10 mouse cellular contexts compared by ENCODE assay signal in genomic region chr5:113933480-113933879, GRCm38 (mm10). TPM values are rescaled to one million over a fixed set of nuclear protein-coding genes. Genes with fewer than 3 reads are reported as not detected.
DNase-seq lines count a peak whose midpoint lies in the region; ATAC-seq and TF ChIP-seq lines count a peak whose summit lies in the region.
"Had no signal": no experiment of that assay in that cellular context is flagged by ENCODE, and none has a peak within 500 bp of the region (broad histone marks: within the 10 kb centered on the region; RNA-seq: fewer than 3 reads in every experiment).

No protein-coding gene starts in this region.

- TF ChIP-seq CTCF in forebrain, postnatal 0 days (IDR thresholded peaks at IDR 0.05; ENCODE audit: low read depth): peak; percentile 48
- TF ChIP-seq CTCF in layer of hippocampus, adult 2 months (conservative IDR thresholded peaks at IDR 0.05): peak; percentile 58
- TF ChIP-seq CTCF in CH12.LX (conservative IDR thresholded peaks at IDR 0.05 in 1 of 2, IDR thresholded peaks at IDR 0.05 in 1 of 2; ENCODE audit: low read depth in 2 of 2, low read length in 2 of 2): peak in 1 of 2 experiments; percentile 56; a peak in 2 of 4 replicates

- no peak for TF ChIP-seq EP300 in CH12.LX (IDR thresholded peaks at IDR 0.05; ENCODE audit: low read length)

- no peaks in the 10 kb centered on the region for H3K27me3 ChIP-seq in forebrain, postnatal 0 days (ENCODE audit: insufficient read depth, low read length)
- H3K27me3 ChIP-seq in forebrain, embryonic 12.5 days: no peaks in the 10 kb centered on the region
- H3K27me3 ChIP-seq in CH12.LX (replicated peaks): no peaks in the 10 kb centered on the region
- H3K27me3 ChIP-seq in intestine, embryonic 16.5 days (replicated peaks; ENCODE audit: control insufficient read depth, insufficient read depth, low read length): no peaks in the 10 kb centered on the region
- H3K27me3 ChIP-seq in forebrain, embryonic 13.5 days: no peaks in the 10 kb centered on the region

- no peaks in the 10 kb centered on the region for H3K36me3 ChIP-seq in forebrain, postnatal 0 days (ENCODE audit: insufficient read depth)
- H3K36me3 ChIP-seq in forebrain, embryonic 12.5 days (replicated peaks): peaks cover 3% of the 10 kb centered on the region; the same call in 1 of the 2 replicates
- H3K36me3 ChIP-seq in CH12.LX (replicated peaks in 1 of 2; ENCODE audit: control insufficient read depth in 1 of 2, insufficient read depth in 1 of 2, low read length in 1 of 2): peaks cover 0 to 8% of the 10 kb centered on the region in 2 experiments
- H3K36me3 ChIP-seq in intestine, embryonic 16.5 days (ENCODE audit: control insufficient read depth, insufficient read depth, low read length): no peaks in the 10 kb centered on the region
- H3K36me3 ChIP-seq in forebrain, embryonic 13.5 days (ENCODE audit: poor library complexity, severe bottlenecking): peaks cover 5% of the 10 kb centered on the region; the same call in 1 of the 2 replicates

- no peak for ATAC-seq in forebrain, postnatal 0 days
- ATAC-seq in forebrain, embryonic 12.5 days (ENCODE audit: low FRiP score): no peak
- ATAC-seq in intestine, embryonic 16.5 days: no peak; the same call in 1 of the 2 replicates
- ATAC-seq in forebrain, embryonic 13.5 days: no peak
- ATAC-seq: forebrain, embryonic 14.5 days had no signal

- WGBS in forebrain, postnatal 0 days: 84% methylated on average over 4 of the region's 4 CpGs
- WGBS in forebrain, embryonic 12.5 days: 77% methylated on average over 4 of the region's 4 CpGs
- WGBS in intestine, embryonic 16.5 days: 72% methylated on average over 4 of the region's 4 CpGs
- WGBS in forebrain, embryonic 13.5 days: 84% methylated on average over 4 of the region's 4 CpGs

- peak; percentile 50 for TF ChIP-seq RAD21 in CH12.LX (IDR thresholded peaks at IDR 0.05; ENCODE audit: low read depth, low read length)

- H3K4me1 ChIP-seq in forebrain, postnatal 0 days (ENCODE audit: insufficient read depth): peaks cover 4% of the 10 kb centered on the region; the same call in 1 of the 2 replicates
- peaks cover 28% of the 10 kb centered on the region for H3K4me1 ChIP-seq in forebrain, embryonic 12.5 days
- H3K4me1 ChIP-seq in CH12.LX (ENCODE audit: control insufficient read depth in 1 of 2, insufficient read depth in 2 of 2): peaks cover 0 to 13% of the 10 kb centered on the region in 2 experiments; a peak in 2 of 4 replicates
- H3K4me1 ChIP-seq in intestine, embryonic 16.5 days (ENCODE audit: control insufficient read depth, insufficient read depth, low read length): peaks cover 17% of the 10 kb centered on the region
- H3K4me1 ChIP-seq in forebrain, embryonic 13.5 days: peaks cover 27% of the 10 kb centered on the region

- H3K9me3 ChIP-seq in forebrain, postnatal 0 days (ENCODE audit: low read length): no peaks in the 10 kb centered on the region
- H3K9me3 ChIP-seq in forebrain, embryonic 12.5 days: no peaks in the 10 kb centered on the region
- H3K9me3 ChIP-seq in CH12.LX (replicated peaks; ENCODE audit: low read length): peaks cover 3% of the 10 kb centered on the region
- H3K9me3 ChIP-seq in intestine, embryonic 16.5 days (ENCODE audit: control insufficient read depth, low read length): no peaks in the 10 kb centered on the region
- H3K9me3 ChIP-seq in forebrain, embryonic 13.5 days (replicated peaks): no peaks in the 10 kb centered on the region

- in situ Hi-C loops in CH12.LX (cut with MboI; ENCODE audit: low pct_ligation_motif_present, low pct_unique_long_range_greater_than_20kb, low sequenced_read_pairs): loop anchor here (10.0 kb wide), 1 partner anchor 79 kb away; no protein-coding TSS in a partner anchor

- no peak overlapping the region for H3K4me2 ChIP-seq in forebrain, postnatal 0 days (ENCODE audit: low read depth)
- H3K4me2 ChIP-seq in forebrain, embryonic 12.5 days: no peak overlapping the region
- H3K4me2 ChIP-seq in CH12.LX (ENCODE audit: insufficient read depth, low read depth, poor library complexity, severe bottlenecking): no peak overlapping the region
- no peak overlapping the region for H3K4me2 ChIP-seq in intestine, embryonic 16.5 days (ENCODE audit: low read depth, low read length)
- H3K4me2 ChIP-seq in forebrain, embryonic 13.5 days: no peak overlapping the region

- DNase-seq in forebrain, postnatal 0 days: no peak
- DNase-seq in layer of hippocampus, adult 2 months (ENCODE audit: low spot score in 2 of 2): no peak
- no peak for DNase-seq in layer of hippocampus, postnatal 14 days (ENCODE audit: low spot score in 2 of 2)
- peak; percentile 11 for DNase-seq in CH12.LX (ENCODE audit: extremely low read depth)
- DNase-seq in cerebellum, postnatal 36 days: no peak
- DNase-seq: lung, postnatal 10 days had no signal

- no peak overlapping the region for H3K9ac ChIP-seq in forebrain, postnatal 0 days
- H3K9ac ChIP-seq in forebrain, embryonic 12.5 days: no peak overlapping the region
- no peak overlapping the region for H3K9ac ChIP-seq in CH12.LX (ENCODE audit: insufficient read depth, low read depth)
- no peak overlapping the region for H3K9ac ChIP-seq in intestine, embryonic 16.5 days (ENCODE audit: low read depth, low read length)
- H3K9ac ChIP-seq in forebrain, embryonic 13.5 days: no peak overlapping the region

- no peak overlapping the region for H3K4me3 ChIP-seq in forebrain, postnatal 0 days (ENCODE audit: low read depth, low read length)
- H3K4me3 ChIP-seq in forebrain, embryonic 12.5 days (replicated peaks): no peak overlapping the region
- no peak overlapping the region for H3K4me3 ChIP-seq in layer of hippocampus, adult 2 months
- no peak overlapping the region for H3K4me3 ChIP-seq in CH12.LX (replicated peaks in 1 of 3; ENCODE audit: low read depth in 2 of 3, low read length in 2 of 3, poor library complexity in 1 of 3)
- H3K4me3 ChIP-seq in intestine, embryonic 16.5 days (ENCODE audit: low read length): no peak overlapping the region
- H3K4me3 ChIP-seq in forebrain, embryonic 13.5 days: no peak overlapping the region

- dilution Hi-C loops in CH12.LX (cut with MboI; ENCODE audit: extremely low pct_ligation_motif_present, extremely low pct_unique_long_range_greater_than_20kb, low sequenced_read_pairs): no loop called here

- TF ChIP-seq POLR2A in CH12.LX (IDR thresholded peaks at IDR 0.05; ENCODE audit: low read depth, low read length): no peak

- no peak overlapping the region for H3K27ac ChIP-seq in forebrain, postnatal 0 days (ENCODE audit: low read depth, low read length)
- no peak overlapping the region for H3K27ac ChIP-seq in forebrain, embryonic 12.5 days
- H3K27ac ChIP-seq in layer of hippocampus, adult 2 months: no peak overlapping the region
- no peak overlapping the region for H3K27ac ChIP-seq in CH12.LX (ENCODE audit: insufficient read depth, low read depth)
- peak overlapping the region; percentile 24; the same call in 1 of the 2 replicates for H3K27ac ChIP-seq in intestine, embryonic 16.5 days (ENCODE audit: low read length)
- no peak overlapping the region for H3K27ac ChIP-seq in forebrain, embryonic 13.5 days

- no peaks in the 10 kb centered on the region for H3K79me2 ChIP-seq in CH12.LX (replicated peaks; ENCODE audit: control insufficient read depth, extremely low read depth, insufficient read depth, poor library complexity, severe bottlenecking)

TF ChIP-seq in CH12.LX, 34 proteins besides CTCF, POLR2A, EP300 and RAD21:
- TF ChIP-seq BHLHE40 (IDR thresholded peaks at IDR 0.05; ENCODE audit: low read depth, low read length) (no peak), SMC3 (IDR thresholded peaks at IDR 0.05; ENCODE audit: low read depth, low read length) (peak; percentile 44), SIN3A (IDR thresholded peaks at IDR 0.05; ENCODE audit: low read length) (no peak), MYC (IDR thresholded peaks at IDR 0.05; ENCODE audit: low read depth, low read length) (no peak), HCFC1 (IDR thresholded peaks at IDR 0.05; ENCODE audit: low read depth, low read length) (no peak), MEF2A (IDR thresholded peaks at IDR 0.05; ENCODE audit: borderline replicate concordance, low read depth, low read length) (no peak)

RNA-seq across cellular contexts. Expression of gene Coro1c, which starts 24.9 kb away (rescaled TPM):
- total RNA-seq in forebrain, postnatal 0 days (2014; rRNA removed): 159 and 178 TPM in 2 replicates
- 148 and 167 TPM in 2 replicates for polyA plus RNA-seq in forebrain, postnatal 0 days (2015; fragmentation: Nextera tagmentation; extraction: Ambion mirVana)
- polyA plus RNA-seq in forebrain, embryonic 12.5 days (2016; fragmentation: Nextera tagmentation; extraction: Ambion mirVana): 256 and 277 TPM in 2 replicates
- total RNA-seq in layer of hippocampus, adult 2 months (2021): 100 to 1,000 TPM in 1 of 2 experiments, 10 to 100 TPM in 1; 95.2 to 101 TPM
- 10 to 100 TPM; 87.9 to 94.2 TPM for total RNA-seq in layer of hippocampus, postnatal 14 days (2021)
- total RNA-seq in CH12.LX (2012; rRNA removed) (66.1 and 74.6 TPM in 2 replicates), CH12.LX (2014; rRNA removed) (67.9 and 69.9 TPM in 2 replicates)
- polyA plus RNA-seq in CH12.LX (2012; ENCODE audit: insufficient read length, low read depth): 87.4 and 96.4 TPM in 2 replicates
- polyA plus RNA-seq in intestine, embryonic 16.5 days (2015; fragmentation: Nextera tagmentation; extraction: Ambion mirVana): 175 and 183 TPM in 2 replicates
- polyA plus RNA-seq in forebrain, embryonic 13.5 days (2015; fragmentation: Nextera tagmentation; extraction: Ambion mirVana): 235 and 246 TPM in 2 replicates
